Mouse (Mus musculus): ENCODE measurements around the gene Olfr1288. TPM values are rescaled to one million over a fixed set of nuclear protein-coding genes. Genes with fewer than 3 reads are reported as not detected.

The Olfr1288 gene
- polyA plus RNA-seq (2021), result not detected

DNA sequence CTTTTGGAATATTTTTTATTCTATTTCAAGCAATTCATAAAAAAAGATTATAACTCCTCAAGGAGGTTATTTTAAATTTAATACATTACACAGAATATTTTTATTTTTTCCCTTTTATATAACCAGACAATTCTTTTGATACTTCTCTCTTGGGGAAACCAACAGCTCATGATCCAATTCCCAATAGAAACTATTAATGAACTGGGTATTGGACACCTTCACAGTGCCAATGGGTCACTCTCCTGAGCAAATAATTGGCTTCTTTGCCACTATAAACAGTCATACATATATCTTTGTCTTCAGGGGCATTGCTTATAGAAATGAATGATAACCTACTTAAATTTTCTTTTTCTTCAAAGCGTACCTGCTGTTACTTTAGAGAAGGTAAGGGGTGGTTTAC is at the start of gene Olfr1288:
TSS of gene Olfr1288 (plus strand) at position 301 of the 400 bp plus-strand sequence.
- CTCF ChIA-PET, result no interaction called here
- POLR2A ChIA-PET, result no interaction called here
- in situ Hi-C loops (cut with MboI; ENCODE audit: low pct_unique_long_range_greater_than_20kb), result loop anchor here (5.0 kb wide), 1 partner anchor 72 kb away; no protein-coding TSS in a partner anchor
- ATAC-seq, result no peak
- no peaks in the 10 kb centered on the region for H3K27me3 ChIP-seq
- DNase-seq (ENCODE audit: low read depth, low spot score), result no peak
- no peak for TF ChIP-seq CTCF (IDR thresholded peaks at IDR 0.05)

DNA sequence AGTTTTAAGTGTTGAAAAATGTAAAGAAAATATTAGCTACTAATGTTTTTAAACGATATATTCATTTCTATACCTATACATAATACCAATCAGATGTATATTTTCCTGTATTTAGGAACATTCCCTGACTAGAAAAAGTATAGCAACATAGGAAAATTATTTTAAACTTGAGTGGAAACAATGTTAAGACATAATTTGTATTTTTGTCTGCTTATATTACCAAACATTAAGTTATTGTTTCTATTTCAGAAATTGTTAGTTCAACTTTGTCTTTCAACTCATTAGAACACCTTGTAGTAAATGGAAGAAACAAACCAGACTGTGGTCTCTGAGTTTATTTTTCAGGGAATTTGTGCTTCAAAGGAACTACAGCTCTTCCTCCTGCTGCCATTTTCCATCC is 25.1 kb upstream of the Olfr1288 start, which contains the start of gene Olfr1287:
TSS of gene Olfr1287 (plus strand) at position 301 of the 400 bp plus-strand sequence.
- DNase-seq (ENCODE audit: low read depth, low spot score) (no peak), ATAC-seq (no peak)
- no peak for TF ChIP-seq CTCF (IDR thresholded peaks at IDR 0.05)
- ChIA-PET CTCF (no interaction called here), POLR2A (no interaction called here)
- no peaks in the 10 kb centered on the region for H3K27me3 ChIP-seq
- in situ Hi-C loops (cut with MboI; ENCODE audit: low pct_unique_long_range_greater_than_20kb), result no loop called here

GRCm38 (mm10) chr2:111480519-111480918 is 6.6 kb downstream of the Olfr1288 start, which contains the start of gene Olfr1289:
TSS of gene Olfr1289 (plus strand) at chr2:111480819.
- ChIA-PET POLR2A (no interaction called here), CTCF (no interaction called here)
- DNase-seq (ENCODE audit: low read depth, low spot score), result no peak
- TF ChIP-seq CTCF (IDR thresholded peaks at IDR 0.05), result no peak
- ATAC-seq, result no peak
- in situ Hi-C loops (cut with MboI; ENCODE audit: low pct_unique_long_range_greater_than_20kb), result no loop called here
- H3K27me3 ChIP-seq, result no peaks in the 10 kb centered on the region

- H3K27me3 ChIP-seq, result no peaks in the 10 kb centered on the region
- TF ChIP-seq CTCF (IDR thresholded peaks at IDR 0.05), result no peak
- in situ Hi-C loops (cut with MboI; ENCODE audit: low pct_unique_long_range_greater_than_20kb), result no loop called here
- ChIA-PET CTCF (no interaction called here), POLR2A (no interaction called here)
- ATAC-seq, result no peak
- DNase-seq (ENCODE audit: low read depth, low spot score), result no peak
Observed at GRCm38 (mm10) chr2:111493729-111494128, 19.8 kb downstream of the Olfr1288 start, which contains the start of gene Olfr1290. TSS of gene Olfr1290 (minus strand) at chr2:111493829.

DNA sequence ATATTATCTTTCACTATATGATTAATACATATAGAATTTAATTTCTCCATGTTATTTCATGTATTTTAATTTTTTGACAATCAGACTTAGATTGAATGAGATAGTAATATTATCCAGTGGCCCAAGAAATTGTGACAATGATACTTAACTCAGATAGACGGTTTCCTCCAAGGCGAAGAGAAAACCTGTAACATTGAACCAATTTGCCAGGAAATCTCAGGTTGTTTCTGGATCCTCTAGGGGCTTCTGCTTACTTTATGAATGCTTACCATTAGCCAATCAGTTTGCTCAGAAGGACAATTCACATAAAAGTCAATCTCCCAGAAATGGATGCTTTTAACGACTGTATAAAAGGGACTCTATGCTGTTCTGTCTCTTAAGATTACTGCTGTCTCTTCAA is 23.0 kb downstream of the Olfr1288 start, which contains the start of gene Olfr1291-ps1:
TSS of gene Olfr1291-ps1 (plus strand) at position 301 of the 400 bp plus-strand sequence.
- POLR2A ChIA-PET, result no interaction called here
- ATAC-seq (no peak), DNase-seq (ENCODE audit: low read depth, low spot score) (no peak)
- TF ChIP-seq CTCF (IDR thresholded peaks at IDR 0.05), result no peak
- in situ Hi-C loops (cut with MboI; ENCODE audit: low pct_unique_long_range_greater_than_20kb), result no loop called here
- CTCF ChIA-PET, result no interaction called here
- H3K27me3 ChIP-seq, result no peaks in the 10 kb centered on the region

DNA sequence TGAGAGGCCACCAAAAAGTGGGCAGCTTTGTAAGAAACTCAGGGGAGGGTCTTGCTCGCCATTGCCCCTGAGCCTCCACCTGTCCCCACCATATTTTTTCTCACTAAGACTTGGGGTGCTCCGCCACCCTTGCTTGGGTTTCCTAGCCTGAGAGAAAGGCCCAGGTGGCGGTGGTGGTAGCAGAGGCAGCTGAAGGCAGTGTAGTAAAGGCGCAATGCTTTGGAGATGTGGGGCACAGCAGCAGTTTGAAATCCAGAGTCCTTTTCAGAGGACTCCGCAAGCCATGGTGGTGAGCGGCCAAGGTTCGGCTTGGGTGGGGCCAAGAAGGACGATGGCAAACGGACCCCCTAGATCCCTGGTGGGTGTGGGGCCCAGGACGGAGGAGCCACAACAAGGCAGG is 43.5 kb downstream of the Olfr1288 start:
- H3K27me3 ChIP-seq, result no peaks in the 10 kb centered on the region
- in situ Hi-C loops (cut with MboI; ENCODE audit: low pct_unique_long_range_greater_than_20kb), result no loop called here
- no peak for ATAC-seq
- DNase-seq (ENCODE audit: low read depth, low spot score), result no peak
- POLR2A ChIA-PET, result no interaction called here
- CTCF ChIA-PET, result no interaction called here
- TF ChIP-seq CTCF (IDR thresholded peaks at IDR 0.05), result no peak

DNA sequence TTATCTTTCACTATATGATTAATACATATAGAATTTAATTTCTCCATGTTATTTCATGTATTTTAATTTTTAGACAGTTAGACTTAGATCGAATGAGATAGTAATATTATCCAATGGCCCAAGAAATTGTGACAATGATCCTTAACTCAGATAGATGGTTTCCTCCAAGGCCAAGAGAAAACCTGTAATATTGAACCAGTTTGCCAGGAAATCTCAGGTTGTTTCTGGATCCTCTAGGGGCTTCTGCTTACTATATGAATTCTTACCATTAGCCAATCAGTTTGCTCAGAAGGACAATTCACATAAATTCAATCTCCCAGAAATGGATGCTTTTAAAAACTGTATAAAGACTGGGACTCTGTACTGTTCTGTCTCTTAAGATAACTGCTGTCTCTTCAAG is 51.0 kb downstream of the Olfr1288 start, which contains the start of gene Olfr1293-ps:
TSS of gene Olfr1293-ps (plus strand) at position 301 of the 400 bp plus-strand sequence.
- ChIA-PET POLR2A (no interaction called here), CTCF (no interaction called here)
- in situ Hi-C loops (cut with MboI; ENCODE audit: low pct_unique_long_range_greater_than_20kb), result no loop called here
- no peaks in the 10 kb centered on the region for H3K27me3 ChIP-seq
- ATAC-seq (no peak), DNase-seq (ENCODE audit: low read depth, low spot score) (no peak)
- TF ChIP-seq CTCF (IDR thresholded peaks at IDR 0.05), result no peak

Other genes starting within 250 kb of the Olfr1288 start
- not detected for gene 4930430A15Rik, start 244.5 kb upstream of the Olfr1288 start, polyA plus RNA-seq (2021)
- not detected for gene Olfr1275, start 238.8 kb upstream of the Olfr1288 start, polyA plus RNA-seq (2021)
- gene Olfr1276, start 219.6 kb upstream of the Olfr1288 start, polyA plus RNA-seq (2021), result not detected
- gene Olfr1277, start 200.0 kb upstream of the Olfr1288 start, polyA plus RNA-seq (2021), result not detected
- gene Olfr1278, start 184.0 kb upstream of the Olfr1288 start, polyA plus RNA-seq (2021), result not detected
- gene Olfr1279, start 173.5 kb upstream of the Olfr1288 start, polyA plus RNA-seq (2021), result 1.9 TPM
- gene Olfr1280, start 160.1 kb upstream of the Olfr1288 start, polyA plus RNA-seq (2021), result not detected
- gene Olfr1281, start 147.6 kb upstream of the Olfr1288 start, polyA plus RNA-seq (2021), result not detected
- gene Olfr1282, start 138.0 kb upstream of the Olfr1288 start, polyA plus RNA-seq (2021), result not detected
- not detected for gene Olfr1283, start 107.3 kb upstream of the Olfr1288 start, polyA plus RNA-seq (2021)
- not detected for gene Olfr1284, start 98.6 kb upstream of the Olfr1288 start, polyA plus RNA-seq (2021)
- not detected for gene Olfr1286, start 51.0 kb upstream of the Olfr1288 start, polyA plus RNA-seq (2021)
- not detected for gene Olfr1287, start 25.0 kb upstream of the Olfr1288 start, polyA plus RNA-seq (2021)
- gene Olfr1289, start 6.7 kb downstream of the Olfr1288 start, polyA plus RNA-seq (2021), result not detected
- gene Olfr1290, start 19.7 kb downstream of the Olfr1288 start, polyA plus RNA-seq (2021), result not detected
- gene Olfr1291-ps1, start 23.1 kb downstream of the Olfr1288 start, polyA plus RNA-seq (2021), result not detected
- not detected for gene Olfr1293-ps, start 51.1 kb downstream of the Olfr1288 start, polyA plus RNA-seq (2021)
- not detected for gene Olfr1294, start 66.2 kb downstream of the Olfr1288 start, polyA plus RNA-seq (2021)
- gene Olfr1295, start 95.6 kb downstream of the Olfr1288 start, polyA plus RNA-seq (2021), result not detected
- gene Olfr1297, start 152.4 kb downstream of the Olfr1288 start, polyA plus RNA-seq (2021), result not detected
- not detected for gene Olfr1298, start 175.1 kb downstream of the Olfr1288 start, polyA plus RNA-seq (2021)
- not detected for gene Olfr1299, start 187.3 kb downstream of the Olfr1288 start, polyA plus RNA-seq (2021)

Data from Patski (cell line).